In the genomic region with DNA sequence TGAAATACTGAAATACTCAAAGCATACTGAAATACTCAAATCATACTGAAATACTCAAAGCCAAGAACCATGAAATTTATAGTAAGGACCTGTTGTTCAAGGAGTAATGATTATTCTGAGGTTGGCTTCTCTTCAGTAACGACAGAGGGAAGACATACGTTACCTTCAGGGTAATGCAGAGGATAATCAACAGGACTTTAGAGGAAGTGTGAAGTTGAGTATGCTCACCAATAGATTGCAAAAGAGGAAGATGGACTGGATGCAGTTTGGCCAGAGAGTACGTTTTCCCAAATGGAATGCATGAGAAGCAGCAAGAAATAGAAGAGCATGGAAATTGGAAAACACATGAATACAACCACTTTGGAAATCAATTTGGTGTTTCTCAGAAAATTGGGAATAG, we compare ENCODE assay signal across 20 mouse cellular contexts.
DNase-seq lines count a peak whose midpoint lies in the region; ATAC-seq lines count a peak whose summit lies in the region.
"Had no signal": no experiment of that assay in that cellular context is flagged by ENCODE, and none has a peak within 500 bp of the region (broad histone marks: within the 10 kb centered on the region; RNA-seq: fewer than 3 reads in every experiment).

No protein-coding gene starts in this region.

- 0 out of 2 replicates have a peak, but pooled peaks have one; percentile 36 for ATAC-seq in common myeloid progenitor, adult 5-6 weeks (replicated peaks; ENCODE audit: low read depth, poor library complexity, severe bottlenecking)
- peak; percentile 83 for ATAC-seq in granulocyte monocyte progenitor cell, adult 5-6 weeks (replicated peaks; ENCODE audit: poor library complexity, severe bottlenecking)
- ATAC-seq in megakaryocyte, adult 5-6 weeks (ENCODE audit: poor library complexity, severe bottlenecking): peak; percentile 75
- ATAC-seq in megakaryocyte progenitor cell, adult 5-6 weeks (replicated peaks; ENCODE audit: poor library complexity): peak; percentile 69
- ATAC-seq: activated CD4-positive, CD25-positive, alpha-beta regulatory T cell, adult 4 months; CD4-positive, CD25-positive, alpha-beta regulatory T cell, adult 4 months; Patski had no signal

- no peak for DNase-seq in yolk sac, embryonic 10.5 days (ENCODE audit: low spot score)
- no peak for DNase-seq in thymus, postnatal 0 days (ENCODE audit: low spot score)
- DNase-seq in thymus, adult 18-20 months: no peak
- DNase-seq in gastrocnemius, postnatal 25 days: no peak
- DNase-seq: adrenal gland, adult 2 months; adrenal gland, adult 8-10 months; adrenal gland, postnatal 10 days; adrenal gland, postnatal 14 days; adrenal gland, postnatal 25 days; adrenal gland, postnatal 36 days; B cell, adult 2 months; cerebellum, adult 11 months; cerebellum, adult 11-12 months had no signal
